8 mouse cellular contexts compared by ENCODE assay signal in genomic region chrX:21089867-21090239, GRCm38 (mm10). TPM values are rescaled to one million over a fixed set of nuclear protein-coding genes. Genes with fewer than 3 reads are reported as not detected.
DNase-seq lines count a peak whose midpoint lies in the region; ATAC-seq and TF ChIP-seq lines count a peak whose summit lies in the region.

No protein-coding gene starts in this region.

- no peak overlapping the region for H3K27ac ChIP-seq in liver, adult 2 months (replicated peaks; ENCODE audit: insufficient read depth, low read depth, low read length)
- H3K27ac ChIP-seq in embryonic fibroblast, embryonic 13.5 days (ENCODE audit: insufficient read depth, low read length): peak overlapping the region; percentile 98
- H3K27ac ChIP-seq in hindbrain, postnatal 0 days: peak overlapping the region; percentile 87
- peak overlapping the region; percentile 84 for H3K27ac ChIP-seq in midbrain, postnatal 0 days (ENCODE audit: low read depth, low read length)

- no peak for TF ChIP-seq CTCF in liver, adult 2 months (IDR thresholded peaks at IDR 0.05; ENCODE audit: low read depth, low read length)
- TF ChIP-seq CTCF in embryonic fibroblast, embryonic 13.5 days (IDR thresholded peaks at IDR 0.05; ENCODE audit: borderline replicate concordance, insufficient read depth, low read length): no peak
- TF ChIP-seq CTCF in hindbrain, postnatal 0 days (IDR thresholded peaks at IDR 0.05; ENCODE audit: low read depth): no peak
- no peak for TF ChIP-seq CTCF in midbrain, postnatal 0 days (IDR thresholded peaks at IDR 0.05)

- TF ChIP-seq POLR2A in liver, adult 2 months (IDR thresholded peaks at IDR 0.05; ENCODE audit: extremely low read depth, insufficient read depth, low read length): no peak
- peak; percentile 44; the same call in 1 of the 2 replicates for TF ChIP-seq POLR2A in embryonic fibroblast, embryonic 13.5 days (IDR thresholded peaks at IDR 0.05; ENCODE audit: low read depth, low read length)

- ATAC-seq in hindbrain, postnatal 0 days: peak; percentile 61
- peak; percentile 57 for ATAC-seq in midbrain, postnatal 0 days (ENCODE audit: low FRiP score)

- no peaks in the 10 kb centered on the region for H3K4me1 ChIP-seq in liver, adult 2 months (ENCODE audit: control insufficient read depth, insufficient read depth, low read length)
- H3K4me1 ChIP-seq in embryonic fibroblast, embryonic 13.5 days (ENCODE audit: control insufficient read depth, insufficient read depth, low read length): no peaks in the 10 kb centered on the region
- no peaks in the 10 kb centered on the region for H3K4me1 ChIP-seq in hindbrain, postnatal 0 days (ENCODE audit: insufficient read depth, low read length)
- H3K4me1 ChIP-seq in midbrain, postnatal 0 days (ENCODE audit: insufficient read depth, low read length): no peaks in the 10 kb centered on the region

- intact Hi-C loops in left cerebral cortex, postnatal 25 days (cut with DNase I): no loop called here

- peak overlapping the region; percentile 52 for H3K4me2 ChIP-seq in hindbrain, postnatal 0 days (ENCODE audit: low read depth, low read length)
- H3K4me2 ChIP-seq in midbrain, postnatal 0 days (ENCODE audit: low read depth, low read length, poor library complexity, severe bottlenecking): peak overlapping the region; percentile 39

- peak overlapping the region; percentile 45; the same call in 1 of the 2 replicates for H3K4me3 ChIP-seq in liver, adult 2 months (ENCODE audit: insufficient read depth, low read depth, low read length)
- H3K4me3 ChIP-seq in embryonic fibroblast, embryonic 13.5 days (ENCODE audit: insufficient read depth, low read length): peak overlapping the region; percentile 70
- H3K4me3 ChIP-seq in hindbrain, postnatal 0 days (ENCODE audit: low read length): peak overlapping the region; percentile 40
- peak overlapping the region; percentile 37 for H3K4me3 ChIP-seq in midbrain, postnatal 0 days (ENCODE audit: low read depth, low read length)

- no peaks in the 10 kb centered on the region for H3K36me3 ChIP-seq in liver, adult 2 months (ENCODE audit: control insufficient read depth, insufficient read depth, low read length)
- H3K36me3 ChIP-seq in hindbrain, postnatal 0 days (ENCODE audit: insufficient read depth, low read length): no peaks in the 10 kb centered on the region
- H3K36me3 ChIP-seq in midbrain, postnatal 0 days (ENCODE audit: insufficient read depth, low read length): no peaks in the 10 kb centered on the region

- H3K27me3 ChIP-seq in liver, adult 2 months (ENCODE audit: control insufficient read depth, insufficient read depth, low read length): no peaks in the 10 kb centered on the region
- H3K27me3 ChIP-seq in hindbrain, postnatal 0 days (ENCODE audit: insufficient read depth, low read length): no peaks in the 10 kb centered on the region
- no peaks in the 10 kb centered on the region for H3K27me3 ChIP-seq in midbrain, postnatal 0 days (ENCODE audit: insufficient read depth, low read length)

- no peaks in the 10 kb centered on the region for H3K9me3 ChIP-seq in hindbrain, postnatal 0 days (ENCODE audit: low read length)
- no peaks in the 10 kb centered on the region for H3K9me3 ChIP-seq in midbrain, postnatal 0 days (ENCODE audit: low read length)

- no peaks in the 10 kb centered on the region for H3K79me2 ChIP-seq in liver, adult 2 months (ENCODE audit: control insufficient read depth, insufficient read depth, low read length)

- DNase-seq in liver, adult 2 months (ENCODE audit: extremely low read depth, low read depth, low spot score): no peak
- DNase-seq in liver (no peak), adipocyte (ENCODE audit: low spot score) (no peak)
- no peak for DNase-seq in hindbrain, postnatal 0 days (ENCODE audit: low spot score)
- no peak for DNase-seq in midbrain, postnatal 0 days (ENCODE audit: low spot score)
- DNase-seq in left cerebral cortex, postnatal 25 days (ENCODE audit: low spot score in 2 of 2): no peak
- no peak for DNase-seq in thymus, postnatal 4 days

- WGBS in liver, adult 2 months: 46% methylated on average over 7 of the region's 7 CpGs
- WGBS in hindbrain, postnatal 0 days: 59% methylated on average over 7 of the region's 7 CpGs
- WGBS in midbrain, postnatal 0 days: 52% methylated on average over 7 of the region's 7 CpGs

- H3K9ac ChIP-seq in liver, adult 2 months (ENCODE audit: low read depth, low read length): no peak overlapping the region
- peak overlapping the region; percentile 58 for H3K9ac ChIP-seq in hindbrain, postnatal 0 days (replicated peaks; ENCODE audit: low read length)
- H3K9ac ChIP-seq in midbrain, postnatal 0 days (replicated peaks; ENCODE audit: low read length, poor library complexity, severe bottlenecking): peak overlapping the region; percentile 55; the same call in 1 of the 2 replicates

RNA-seq across cellular contexts. Expression of gene Zfp300, which starts 0.5 kb away (rescaled TPM):
- 0.13 and 0.18 TPM in 2 replicates for total RNA-seq in liver, adult 2 months (2014; rRNA removed)
- polyA plus RNA-seq in liver, adult 2 months (2012; rRNA removed): 0.02 TPM in 1 of 2 replicates, not detected in the other
- 1.3 and 1.6 TPM in 2 replicates for polyA plus RNA-seq in embryonic fibroblast, embryonic 13.5 days (2011; ENCODE audit: insufficient read length, low read depth, missing spikeins)
- total RNA-seq in hindbrain, postnatal 0 days (2014; rRNA removed): 3.8 and 4.5 TPM in 2 replicates
- polyA plus RNA-seq in hindbrain, postnatal 0 days (2015; fragmentation: Nextera tagmentation; extraction: Ambion mirVana): 2.9 and 3.3 TPM in 2 replicates
- total RNA-seq in midbrain, postnatal 0 days (2014; rRNA removed): 4.4 and 4.7 TPM in 2 replicates
- 3.3 and 3.4 TPM in 2 replicates for polyA plus RNA-seq in midbrain, postnatal 0 days (2015; fragmentation: Nextera tagmentation; extraction: Ambion mirVana)
- total RNA-seq in left cerebral cortex, postnatal 25 days (2021): 1 to 10 TPM; 3.5 to 3.6 TPM

RNA-seq across cellular contexts. Expression of gene Spaca5, which starts 21.6 kb away (rescaled TPM):
- not detected in 2 replicates for total RNA-seq in liver, adult 2 months (2014; rRNA removed)
- not detected in 2 replicates for polyA plus RNA-seq in liver, adult 2 months (2012; rRNA removed)
- polyA plus RNA-seq in embryonic fibroblast, embryonic 13.5 days (2011; ENCODE audit: insufficient read length, low read depth, missing spikeins): not detected in 2 replicates
- not detected in 2 replicates for total RNA-seq in hindbrain, postnatal 0 days (2014; rRNA removed)
- polyA plus RNA-seq in hindbrain, postnatal 0 days (2015; fragmentation: Nextera tagmentation; extraction: Ambion mirVana): 0.24 TPM in 1 of 2 replicates, not detected in the other
- not detected in 2 replicates for total RNA-seq in midbrain, postnatal 0 days (2014; rRNA removed)
- not detected in 2 replicates for polyA plus RNA-seq in midbrain, postnatal 0 days (2015; fragmentation: Nextera tagmentation; extraction: Ambion mirVana)
- not detected for total RNA-seq in left cerebral cortex, postnatal 25 days (2021)

RNA-seq across cellular contexts. Expression of gene Ssxa1, which starts 25.8 kb away (rescaled TPM):
- total RNA-seq in liver, adult 2 months (2014; rRNA removed): not detected in 2 replicates
- not detected in 2 replicates for polyA plus RNA-seq in liver, adult 2 months (2012; rRNA removed)
- polyA plus RNA-seq in embryonic fibroblast, embryonic 13.5 days (2011; ENCODE audit: insufficient read length, low read depth, missing spikeins): not detected in 2 replicates
- not detected in 2 replicates for total RNA-seq in hindbrain, postnatal 0 days (2014; rRNA removed)
- polyA plus RNA-seq in hindbrain, postnatal 0 days (2015; fragmentation: Nextera tagmentation; extraction: Ambion mirVana): not detected in 2 replicates
- not detected in 2 replicates for total RNA-seq in midbrain, postnatal 0 days (2014; rRNA removed)
- not detected in 2 replicates for polyA plus RNA-seq in midbrain, postnatal 0 days (2015; fragmentation: Nextera tagmentation; extraction: Ambion mirVana)
- total RNA-seq in left cerebral cortex, postnatal 25 days (2021): not detected

RNA-seq across cellular contexts. Expression of gene Zfp182, which starts 27.7 kb away (rescaled TPM):
- 4.6 and 7.2 TPM in 2 replicates for total RNA-seq in liver, adult 2 months (2014; rRNA removed)
- polyA plus RNA-seq in liver, adult 2 months (2012; rRNA removed): 0.25 and 0.32 TPM in 2 replicates
- 9.7 and 14.0 TPM in 2 replicates for polyA plus RNA-seq in embryonic fibroblast, embryonic 13.5 days (2011; ENCODE audit: insufficient read length, low read depth, missing spikeins)
- 6.5 and 9.5 TPM in 2 replicates for total RNA-seq in hindbrain, postnatal 0 days (2014; rRNA removed)
- polyA plus RNA-seq in hindbrain, postnatal 0 days (2015; fragmentation: Nextera tagmentation; extraction: Ambion mirVana): 3.8 and 5.2 TPM in 2 replicates
- total RNA-seq in midbrain, postnatal 0 days (2014; rRNA removed): 5.3 and 12.0 TPM in 2 replicates
- 3.9 and 4.0 TPM in 2 replicates for polyA plus RNA-seq in midbrain, postnatal 0 days (2015; fragmentation: Nextera tagmentation; extraction: Ambion mirVana)
- total RNA-seq in left cerebral cortex, postnatal 25 days (2021): 10 to 100 TPM in 1 of 2 experiments, 1 to 10 TPM in 1; 9.0 to 10.5 TPM
